Mouse (Mus musculus) liver, adult 2 months (tissue): ENCODE measurements around the gene Fam110c.

Experiments used
- CTCF ChIP-seq: fragments of 200-500 bp; IDR thresholded peaks from 2 replicates; pipeline ENCODE4 v1.5.1; 2011; ENCODE audit warnings: low read depth, low read length, control low read depth
- POLR2A ChIP-seq: fragments of 200-500 bp; IDR thresholded peaks from 2 replicates; pipeline ENCODE4 v1.6.1; 2011; ENCODE audit warnings: low read length, control low read depth; ENCODE audit not compliant: insufficient read depth; ENCODE audit errors: extremely low read depth

DNA sequence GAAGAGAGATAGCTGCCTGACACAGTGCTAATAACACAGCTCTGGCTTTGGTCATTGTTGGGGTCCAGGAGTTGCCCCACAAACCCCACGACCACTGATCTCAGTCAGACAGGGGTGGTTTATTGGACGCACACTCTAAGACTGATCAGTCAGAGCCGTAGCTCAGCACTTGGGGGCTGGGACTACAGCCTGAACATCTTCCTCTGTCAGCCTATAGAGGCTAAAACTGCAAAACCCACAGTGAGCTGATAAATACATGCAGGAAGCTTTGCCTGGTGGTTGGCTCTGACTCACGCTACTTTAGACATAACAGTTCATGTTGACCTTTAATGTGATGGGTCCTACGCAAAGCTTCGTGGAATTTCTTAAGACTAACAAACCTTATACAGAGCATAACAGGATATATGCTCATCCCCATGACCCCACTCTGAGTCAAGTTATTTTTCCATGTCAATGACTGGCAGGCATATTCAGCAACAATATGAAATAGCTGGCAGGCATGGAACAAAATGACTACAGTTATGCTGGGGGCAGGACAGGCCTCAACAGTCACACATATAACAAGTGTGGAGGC, 17.3 kb upstream of the Fam110c start:
- TF ChIP-seq POLR2A (no peak), CTCF (no peak)
